Mouse (Mus musculus): ENCODE measurements at regions not wholly inside any gene's neighbourhood (a gene's known extent, or its start where the extent isn't known, plus 50 kb on each side); places are given as distances from the start of the nearest gene placed in this dataset.

DNA sequence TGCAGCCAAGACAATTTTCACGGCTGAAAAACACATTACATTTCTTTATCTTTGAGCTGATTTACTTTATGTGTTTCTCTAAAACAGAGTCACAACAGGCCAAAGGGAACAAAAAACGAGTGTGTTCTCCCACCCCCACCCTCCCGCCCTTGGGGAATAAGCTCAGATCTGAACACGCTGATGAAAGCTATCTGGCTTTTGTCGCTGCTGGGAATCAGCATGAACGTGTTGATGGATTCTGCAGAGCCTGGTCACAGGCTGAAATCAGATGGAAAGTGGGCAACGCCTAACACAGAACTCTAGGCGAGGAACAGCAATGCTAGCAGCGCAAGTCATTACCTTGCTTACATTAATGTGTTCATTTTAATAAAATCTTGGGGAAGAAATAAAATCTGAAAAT, 211.7 kb upstream of the Fn1 start:
- Histone ChIP-seq H3K4me1 (replicated peaks; ENCODE audit: control insufficient read depth in 2 of 2, insufficient read depth in 2 of 2, low read length in 1 of 2) (no peaks in the 10 kb centered on the region), H3K27ac (no peak overlapping the region), H3K4me2 (ENCODE audit: low read depth) (no peak overlapping the region), H3K4me3 (ENCODE audit: insufficient read depth in 1 of 2, low read depth in 2 of 2, low read length in 2 of 2) (no peak overlapping the region), H3K9ac (replicated peaks) (no peak overlapping the region), H3K27me3 (ENCODE audit: control insufficient read depth, insufficient read depth, low read length) (no peaks in the 10 kb centered on the region), H3K36me3 (replicated peaks; ENCODE audit: control insufficient read depth, insufficient read depth, low read depth) (no peaks in the 10 kb centered on the region), H3K9me3 (ENCODE audit: control insufficient read depth, low read length) (no peaks in the 10 kb centered on the region)
- 63% methylated on average over 9 of the region's 9 CpGs for WGBS (ENCODE audit: insufficient replicate concordance)
- TF ChIP-seq CTCF (IDR thresholded peaks at IDR 0.05; ENCODE audit: low read depth) (no peak), EP300 (IDR thresholded peaks at IDR 0.05; ENCODE audit: low read depth) (no peak)
- ATAC-seq (ENCODE audit: insufficient read depth) (no peak), DNase-seq (ENCODE audit: low read depth in 3 of 3, low spot score in 3 of 3) (no peak)

DNA sequence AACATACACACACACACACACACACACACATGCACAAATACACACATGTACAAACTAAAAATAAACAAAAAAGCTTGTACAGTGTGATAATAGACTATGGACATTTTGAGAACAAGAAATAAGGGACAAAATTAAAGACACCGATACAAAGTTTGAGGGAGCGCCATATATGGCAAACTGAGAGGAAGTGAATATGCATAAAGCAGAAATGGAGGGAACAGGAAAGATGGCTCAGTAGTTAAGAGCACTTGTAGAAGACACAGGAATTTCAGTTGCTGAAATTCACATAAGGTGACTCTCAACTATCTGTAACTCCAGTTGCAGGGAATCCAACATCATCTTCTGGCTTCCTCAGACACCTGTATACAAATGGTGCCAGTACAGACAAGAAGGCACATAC, 200.2 kb upstream of the Fn1 start:
- H3K27ac ChIP-seq, result no peak overlapping the region
- H3K4me1 ChIP-seq (replicated peaks; ENCODE audit: control insufficient read depth in 2 of 2, insufficient read depth in 2 of 2, low read length in 1 of 2), result no peaks in the 10 kb centered on the region
- no peak overlapping the region for H3K9ac ChIP-seq (replicated peaks)
- H3K4me2 ChIP-seq (ENCODE audit: low read depth), result no peak overlapping the region
- no peak for ATAC-seq (ENCODE audit: insufficient read depth)
- H3K36me3 ChIP-seq (replicated peaks; ENCODE audit: control insufficient read depth, insufficient read depth, low read depth), result no peaks in the 10 kb centered on the region
- TF ChIP-seq CTCF (IDR thresholded peaks at IDR 0.05; ENCODE audit: low read depth), result no peak
- WGBS (ENCODE audit: insufficient replicate concordance), result 56% methylated on average over 2 of the region's 2 CpGs
- H3K4me3 ChIP-seq (ENCODE audit: insufficient read depth in 1 of 2, low read depth in 2 of 2, low read length in 2 of 2), result no peak overlapping the region
- no peaks in the 10 kb centered on the region for H3K9me3 ChIP-seq (ENCODE audit: control insufficient read depth, low read length)
- no peak for DNase-seq (ENCODE audit: low read depth in 3 of 3, low spot score in 3 of 3)
- no peaks in the 10 kb centered on the region for H3K27me3 ChIP-seq (ENCODE audit: control insufficient read depth, insufficient read depth, low read length)

DNA sequence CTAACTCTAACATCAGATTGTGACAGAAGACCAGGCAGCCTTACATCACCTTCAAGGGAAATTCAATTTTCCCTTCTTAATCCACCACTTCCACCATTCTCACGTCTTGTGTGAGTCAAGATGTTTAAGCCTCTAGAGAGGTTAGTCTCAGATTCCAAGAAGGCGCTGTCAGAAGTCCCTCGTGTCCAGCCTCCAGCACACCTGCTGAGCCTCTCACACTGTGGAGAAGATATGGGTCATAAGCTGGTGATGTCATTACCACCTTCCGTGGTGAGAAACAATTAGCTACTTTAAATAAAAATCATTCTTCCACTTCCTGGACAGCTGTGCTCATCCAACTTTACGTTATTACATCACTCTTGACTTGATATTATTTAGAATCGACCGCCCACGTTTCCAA, 198.3 kb upstream of the Fn1 start:
- WGBS (ENCODE audit: insufficient replicate concordance), result 69% methylated on average over 8 of the region's 8 CpGs
- Histone ChIP-seq H3K9me3 (ENCODE audit: control insufficient read depth, low read length) (no peaks in the 10 kb centered on the region), H3K4me2 (ENCODE audit: low read depth) (no peak overlapping the region), H3K27me3 (ENCODE audit: control insufficient read depth, insufficient read depth, low read length) (no peaks in the 10 kb centered on the region), H3K4me1 (replicated peaks; ENCODE audit: control insufficient read depth in 2 of 2, insufficient read depth in 2 of 2, low read length in 1 of 2) (no peaks in the 10 kb centered on the region), H3K27ac (no peak overlapping the region), H3K36me3 (replicated peaks; ENCODE audit: control insufficient read depth, insufficient read depth, low read depth) (no peaks in the 10 kb centered on the region), H3K9ac (replicated peaks) (no peak overlapping the region), H3K4me3 (ENCODE audit: insufficient read depth in 1 of 2, low read depth in 2 of 2, low read length in 2 of 2) (no peak overlapping the region)
- ATAC-seq (ENCODE audit: insufficient read depth) (no peak), DNase-seq (ENCODE audit: low read depth in 3 of 3, low spot score in 3 of 3) (no peak)
- TF ChIP-seq EP300 (IDR thresholded peaks at IDR 0.05; ENCODE audit: low read depth) (no peak), CTCF (IDR thresholded peaks at IDR 0.05; ENCODE audit: low read depth) (no peak)

DNA sequence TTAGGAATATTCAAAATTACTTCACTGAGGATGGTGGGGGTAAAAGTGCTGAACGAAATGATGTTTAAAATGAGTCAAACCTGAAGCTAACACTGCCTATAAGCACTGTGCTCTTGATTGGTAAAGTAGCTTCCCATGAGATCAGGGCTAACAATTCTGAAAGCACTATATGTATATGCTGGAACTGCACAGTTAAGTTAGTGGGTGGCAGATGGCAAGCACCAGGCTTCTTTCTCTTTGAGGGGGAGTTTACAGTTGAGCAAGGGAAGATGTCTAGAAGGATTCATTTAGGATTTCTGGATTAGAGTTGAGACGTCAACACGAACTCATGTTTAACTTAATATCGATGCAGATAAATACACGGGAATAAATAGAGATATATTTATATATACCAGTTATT, 195.7 kb upstream of the Fn1 start:
- TF ChIP-seq CTCF (IDR thresholded peaks at IDR 0.05; ENCODE audit: low read depth), result no peak
- no peak for TF ChIP-seq EP300 (IDR thresholded peaks at IDR 0.05; ENCODE audit: low read depth)
- H3K4me1 ChIP-seq (replicated peaks; ENCODE audit: control insufficient read depth in 2 of 2, insufficient read depth in 2 of 2, low read length in 1 of 2), result no peaks in the 10 kb centered on the region
- no peak overlapping the region for H3K27ac ChIP-seq
- H3K9ac ChIP-seq (replicated peaks), result no peak overlapping the region
- no peaks in the 10 kb centered on the region for H3K27me3 ChIP-seq (ENCODE audit: control insufficient read depth, insufficient read depth, low read length)
- 61% methylated on average over 5 of the region's 5 CpGs for WGBS (ENCODE audit: insufficient replicate concordance)
- DNase-seq (ENCODE audit: low read depth in 3 of 3, low spot score in 3 of 3) (no peak), ATAC-seq (ENCODE audit: insufficient read depth) (no peak)
- H3K36me3 ChIP-seq (replicated peaks; ENCODE audit: control insufficient read depth, insufficient read depth, low read depth), result no peaks in the 10 kb centered on the region
- no peak overlapping the region for H3K4me2 ChIP-seq (ENCODE audit: low read depth)
- no peak overlapping the region for H3K4me3 ChIP-seq (ENCODE audit: insufficient read depth in 1 of 2, low read depth in 2 of 2, low read length in 2 of 2)
- no peaks in the 10 kb centered on the region for H3K9me3 ChIP-seq (ENCODE audit: control insufficient read depth, low read length)

DNA sequence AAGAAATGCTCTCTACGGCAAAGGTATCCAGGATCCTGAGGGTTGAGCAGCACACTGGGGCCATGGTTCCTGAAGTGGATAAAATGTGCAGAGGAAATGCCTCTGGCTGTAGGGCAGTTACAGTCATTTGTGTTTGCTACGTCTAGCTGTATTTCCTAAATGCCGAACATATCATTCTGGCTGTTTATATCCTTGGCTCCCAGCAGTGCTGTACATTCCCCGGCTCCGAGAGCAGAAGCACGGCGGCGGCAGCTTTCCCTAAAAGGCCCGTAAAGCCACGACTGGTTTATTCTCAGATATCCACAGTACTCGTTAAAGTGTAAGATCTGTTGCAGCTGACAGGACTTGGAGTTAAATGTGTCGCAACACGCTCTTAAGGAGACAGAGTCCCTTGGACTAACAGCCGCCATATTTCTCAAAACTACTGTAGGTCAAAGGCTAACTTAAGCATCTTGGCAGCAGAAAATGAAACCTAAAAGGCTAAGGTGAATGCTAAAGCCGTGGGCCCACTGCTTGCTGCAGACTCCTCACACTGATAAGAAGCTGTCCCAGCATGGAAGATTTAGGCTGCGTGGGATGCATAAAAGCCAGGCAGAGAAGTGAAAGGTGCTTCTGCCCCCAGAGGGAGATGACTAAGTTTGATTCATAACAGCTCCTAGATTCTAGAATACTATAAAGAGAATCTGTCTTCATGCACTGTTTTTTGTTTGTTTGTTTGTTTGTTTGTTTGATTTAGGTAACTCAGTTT, 192.1 kb upstream of the Fn1 start:
- 71% methylated on average over 16 of the region's 16 CpGs for WGBS (ENCODE audit: insufficient replicate concordance)
- Histone ChIP-seq H3K9ac (replicated peaks) (no peak overlapping the region), H3K27me3 (ENCODE audit: control insufficient read depth, insufficient read depth, low read length) (no peaks in the 10 kb centered on the region), H3K27ac (no peak overlapping the region), H3K4me2 (ENCODE audit: low read depth) (no peak overlapping the region), H3K36me3 (replicated peaks; ENCODE audit: control insufficient read depth, insufficient read depth, low read depth) (no peaks in the 10 kb centered on the region), H3K4me3 (ENCODE audit: insufficient read depth in 1 of 2, low read depth in 2 of 2, low read length in 2 of 2) (no peak overlapping the region), H3K4me1 (replicated peaks; ENCODE audit: control insufficient read depth in 2 of 2, insufficient read depth in 2 of 2, low read length in 1 of 2) (no peaks in the 10 kb centered on the region), H3K9me3 (ENCODE audit: control insufficient read depth, low read length) (no peaks in the 10 kb centered on the region)
- no peak for DNase-seq (ENCODE audit: low read depth in 3 of 3, low spot score in 3 of 3)
- ATAC-seq (ENCODE audit: insufficient read depth), result no peak
- no peak for TF ChIP-seq EP300 (IDR thresholded peaks at IDR 0.05; ENCODE audit: low read depth)
- TF ChIP-seq CTCF (IDR thresholded peaks at IDR 0.05; ENCODE audit: low read depth), result no peak
